Mouse (Mus musculus) bone marrow, adult 2 months (tissue): ENCODE data around the gene Pim1. TPM values are rescaled to one million over a fixed set of nuclear protein-coding genes. Genes with fewer than 3 reads are reported as not detected.

ENCODE experiments used
- H3K27ac ChIP-seq: fragments of 200-500 bp; 2 replicates; pipeline ENCODE4 v1.5.1; 2012; ENCODE audit warnings: low read depth, mild to moderate bottlenecking, control low read depth, inconsistent platforms, low read length; ENCODE audit not compliant: control insufficient read depth, poor library complexity, insufficient read depth
- H3K4me1 ChIP-seq: fragments of 200-500 bp; 2 replicates; pipeline ENCODE4 v1.6.1; 2011; ENCODE audit warnings: low read length; ENCODE audit not compliant: control insufficient read depth, insufficient read depth
- H3K4me3 ChIP-seq: fragments of 200-500 bp; replicated peaks from 2 replicates; pipeline ENCODE3; 2011; ENCODE audit warnings: mild to moderate bottlenecking, low read depth, low read length, control low read depth; ENCODE audit not compliant: control insufficient read depth
- CTCF ChIP-seq: fragments of 200-500 bp; IDR thresholded peaks from 2 replicates; pipeline ENCODE4 v1.5.1; 2011; ENCODE audit warnings: low read length, control low read depth; ENCODE audit not compliant: control insufficient read depth, insufficient read depth
- POLR2A ChIP-seq: fragments of 200-500 bp; IDR thresholded peaks from 2 replicates; pipeline ENCODE4 v1.6.1; 2011; ENCODE audit warnings: low read depth, mild to moderate bottlenecking, control low read depth, low read length, borderline replicate concordance; ENCODE audit not compliant: control insufficient read depth
- WGBS: fragments of 180-500 bp; shearing (Covaris S2); methylation state at CpG from one replicate; pipeline ENCODE4 v1.1.7; 2018; 5-methylcytosine and 5-hydroxymethylcytosine counted together
- polyA plus RNA-seq: library from polyadenylated mRNA; stranded (reverse); fragments of >200 nt; gene quantifications from 2 replicates; pipeline ENCODE4 v1.2.4, GENCODE M21; 2011; ENCODE audit warnings: low replicate concordance; ENCODE audit not compliant: missing spikeins, insufficient read depth, insufficient read length

The Pim1 gene
- polyA plus RNA-seq, 1 experiment = 208 TPM

GRCm38 (mm10) chr17:29541419-29541818 lies 50.9 kb downstream of the Pim1 start:
- 79% methylated on average over 14 of the region's 14 CpGs for WGBS
- TF ChIP-seq CTCF = no peak
- no peak for TF ChIP-seq POLR2A
- H3K4me3 ChIP-seq = no peak overlapping the region
- no peaks in the 10 kb centered on the region for H3K4me1 ChIP-seq
- H3K27ac ChIP-seq = no peak overlapping the region

GRCm38 (mm10) chr17:29542831-29543690 lies 52.5 kb downstream of the Pim1 start:
- WGBS = 89% methylated on average over 19 of the region's 19 CpGs
- Histone ChIP-seq H3K4me1 (no peaks in the 10 kb centered on the region), H3K4me3 (no peak overlapping the region), H3K27ac (no peak overlapping the region)
- TF ChIP-seq CTCF (no peak), POLR2A (no peak)

GRCm38 (mm10) chr17:29544064-29544463 lies 53.5 kb downstream of the Pim1 start:
- WGBS = 83% methylated on average over 2 of the region's 2 CpGs
- no peak for TF ChIP-seq CTCF
- no peak for TF ChIP-seq POLR2A
- Histone ChIP-seq H3K4me3 (no peak overlapping the region), H3K4me1 (no peaks in the 10 kb centered on the region), H3K27ac (no peak overlapping the region)

GRCm38 (mm10) chr17:29545241-29545640 lies 54.7 kb downstream of the Pim1 start:
- 88% methylated on average over 5 of the region's 5 CpGs for WGBS

More at GRCm38 (mm10) chr17:29545241-29545640, 54.7 kb downstream of the Pim1 start:
- H3K4me1 ChIP-seq = peaks cover 2% of the 10 kb centered on the region; the same call in 1 of the 2 replicates
- no peak overlapping the region for H3K27ac ChIP-seq
- no peak overlapping the region for H3K4me3 ChIP-seq
- TF ChIP-seq CTCF (no peak), POLR2A (no peak)

Other genes with a start within 250 kb of the Pim1 start
- 36.2 and 51.6 TPM in 2 replicates for gene Ppil1, start 226.6 kb upstream of the Pim1 start, polyA plus RNA-seq
- gene BC004004, start 222.0 kb upstream of the Pim1 start, polyA plus RNA-seq = 35.1 and 81.6 TPM in 2 replicates
- 71.5 and 171 TPM in 2 replicates for gene Pi16, start 173.1 kb upstream of the Pim1 start, polyA plus RNA-seq
- gene Mtch1, start 142.8 kb upstream of the Pim1 start, polyA plus RNA-seq = 111 and 170 TPM in 2 replicates
- 25.2 and 41.8 TPM in 2 replicates for gene Fgd2, start 129.8 kb upstream of the Pim1 start, polyA plus RNA-seq
- 0.65 TPM in 1 of 2 replicates, not detected in the other for gene Gm17657, start 58.9 kb downstream of the Pim1 start, polyA plus RNA-seq
- 4.1 and 9.9 TPM in 2 replicates for gene Tbc1d22b, start 59.0 kb downstream of the Pim1 start, polyA plus RNA-seq
- not detected in 2 replicates for gene Tmem217, start 61.6 kb downstream of the Pim1 start, polyA plus RNA-seq
- gene Rnf8, start 124.0 kb downstream of the Pim1 start, polyA plus RNA-seq = 50.5 and 59.1 TPM in 2 replicates
- gene Gm28043, start 124.1 kb downstream of the Pim1 start, polyA plus RNA-seq = 5.5 and 6.4 TPM in 2 replicates
- gene Cmtr1, start 169.8 kb downstream of the Pim1 start, polyA plus RNA-seq = 49.8 and 90.6 TPM in 2 replicates
- 24.2 and 28.3 TPM in 2 replicates for gene Ccdc167, start 226.3 kb downstream of the Pim1 start, polyA plus RNA-seq